Mouse (Mus musculus): ENCODE data around the gene Rdm1. TPM values are rescaled to one million over a fixed set of nuclear protein-coding genes. Genes with fewer than 3 reads are reported as not detected.

Gene Rdm1
- polyA plus RNA-seq, 1 experiment from 2014 or later, result 33.4 TPM

GRCm38 (mm10) chr11:101671255-101671654 is 44.3 kb downstream of the Rdm1 start:
- H3K27ac ChIP-seq (ENCODE audit: low read depth), result no peak overlapping the region
- TF ChIP-seq CTCF (IDR thresholded peaks at IDR 0.05; ENCODE audit: low read depth), result no peak
- no peaks in the 10 kb centered on the region for H3K36me3 ChIP-seq (ENCODE audit: insufficient read depth)
- 73% methylated on average over 4 of the region's 4 CpGs for WGBS
- no peaks in the 10 kb centered on the region for H3K9me3 ChIP-seq (ENCODE audit: low read depth, low read length)
- no peaks in the 10 kb centered on the region for H3K27me3 ChIP-seq (ENCODE audit: insufficient read depth, low read length)
- H3K4me1 ChIP-seq (ENCODE audit: insufficient read depth), result peaks cover 5% of the 10 kb centered on the region; the same call in 1 of the 2 replicates
- H3K9ac ChIP-seq, result no peak overlapping the region
- no peak for ATAC-seq (ENCODE audit: insufficient read depth)
- DNase-seq, result no peak
- no peak overlapping the region for H3K4me2 ChIP-seq
- H3K4me3 ChIP-seq (ENCODE audit: low read depth, low read length), result no peak overlapping the region

- TF ChIP-seq CTCF (IDR thresholded peaks at IDR 0.05; ENCODE audit: low read depth), result no peak
- no peaks in the 10 kb centered on the region for H3K36me3 ChIP-seq (ENCODE audit: insufficient read depth)
- peaks cover 4% of the 10 kb centered on the region; the same call in 1 of the 2 replicates for H3K4me1 ChIP-seq (ENCODE audit: insufficient read depth)
- peak; percentile 64 for ATAC-seq (ENCODE audit: insufficient read depth)
- H3K27me3 ChIP-seq (ENCODE audit: insufficient read depth, low read length), result no peaks in the 10 kb centered on the region
- H3K9ac ChIP-seq, result 0 out of 2 replicates have a peak overlapping the region, but pooled peaks have one; percentile 30
- H3K9me3 ChIP-seq (ENCODE audit: low read depth, low read length), result no peaks in the 10 kb centered on the region
- DNase-seq, result peak; percentile 49
- H3K4me3 ChIP-seq (ENCODE audit: low read depth, low read length), result no peak overlapping the region
- WGBS, result 10% methylated on average over 16 of the region's 16 CpGs
- peak overlapping the region; percentile 35 for H3K4me2 ChIP-seq
- H3K27ac ChIP-seq (ENCODE audit: low read depth), result peak overlapping the region; percentile 7; the same call in 1 of the 2 replicates
These were observed 46.1 kb downstream of the Rdm1 start for GRCm38 (mm10) chr11:101673010-101673642.

GRCm38 (mm10) chr11:101674106-101674505 is 47.1 kb downstream of the Rdm1 start:
- H3K27ac ChIP-seq (ENCODE audit: low read depth), result no peak overlapping the region
- no peak for ATAC-seq (ENCODE audit: insufficient read depth)
- H3K27me3 ChIP-seq (ENCODE audit: insufficient read depth, low read length), result no peaks in the 10 kb centered on the region
- H3K36me3 ChIP-seq (ENCODE audit: insufficient read depth), result no peaks in the 10 kb centered on the region
- no peak overlapping the region for H3K4me3 ChIP-seq (ENCODE audit: low read depth, low read length)
- H3K9ac ChIP-seq, result no peak overlapping the region
- H3K4me1 ChIP-seq (ENCODE audit: insufficient read depth), result peaks cover 2% of the 10 kb centered on the region; the same call in 1 of the 2 replicates
- TF ChIP-seq CTCF (IDR thresholded peaks at IDR 0.05; ENCODE audit: low read depth), result no peak
- whole genome bisulfite sequencing, result 86% methylated on average over 5 of the region's 5 CpGs
- no peak for DNase-seq
- H3K4me2 ChIP-seq, result no peak overlapping the region
- no peaks in the 10 kb centered on the region for H3K9me3 ChIP-seq (ENCODE audit: low read depth, low read length)

- Histone ChIP-seq H3K27me3 (ENCODE audit: insufficient read depth, low read length) (no peaks in the 10 kb centered on the region), H3K4me3 (ENCODE audit: low read depth, low read length) (no peak overlapping the region), H3K9me3 (ENCODE audit: low read depth, low read length) (no peaks in the 10 kb centered on the region), H3K9ac (no peak overlapping the region), H3K27ac (ENCODE audit: low read depth) (no peak overlapping the region), H3K4me1 (ENCODE audit: insufficient read depth) (no peaks in the 10 kb centered on the region), H3K36me3 (ENCODE audit: insufficient read depth) (no peaks in the 10 kb centered on the region), H3K4me2 (no peak overlapping the region)
- ATAC-seq (ENCODE audit: insufficient read depth) (no peak), DNase-seq (no peak)
- TF ChIP-seq CTCF (IDR thresholded peaks at IDR 0.05; ENCODE audit: low read depth), result no peak
- 85% methylated on average over 4 of the region's 4 CpGs for WGBS
These were observed 48.4 kb downstream of the Rdm1 start for GRCm38 (mm10) chr11:101675349-101675748.

- no peak for DNase-seq
- ATAC-seq (ENCODE audit: insufficient read depth), result no peak
- H3K27me3 ChIP-seq (ENCODE audit: insufficient read depth, low read length), result no peaks in the 10 kb centered on the region
- H3K9ac ChIP-seq, result no peak overlapping the region
- H3K4me1 ChIP-seq (ENCODE audit: insufficient read depth), result no peaks in the 10 kb centered on the region
- no peak overlapping the region for H3K4me3 ChIP-seq (ENCODE audit: low read depth, low read length)
- no peaks in the 10 kb centered on the region for H3K9me3 ChIP-seq (ENCODE audit: low read depth, low read length)
- H3K36me3 ChIP-seq (ENCODE audit: insufficient read depth), result no peaks in the 10 kb centered on the region
- H3K4me2 ChIP-seq, result no peak overlapping the region
- H3K27ac ChIP-seq (ENCODE audit: low read depth), result no peak overlapping the region
- TF ChIP-seq CTCF (IDR thresholded peaks at IDR 0.05; ENCODE audit: low read depth), result no peak
- WGBS, result 68% methylated on average over 12 of the region's 12 CpGs
These were observed 50.7 kb downstream of the Rdm1 start for GRCm38 (mm10) chr11:101677655-101678054.

- no peak overlapping the region for H3K4me3 ChIP-seq (ENCODE audit: low read depth, low read length)
- no peak for DNase-seq
- no peaks in the 10 kb centered on the region for H3K36me3 ChIP-seq (ENCODE audit: insufficient read depth)
- no peak for ATAC-seq (ENCODE audit: insufficient read depth)
- no peaks in the 10 kb centered on the region for H3K27me3 ChIP-seq (ENCODE audit: insufficient read depth, low read length)
- H3K4me1 ChIP-seq (ENCODE audit: insufficient read depth), result no peaks in the 10 kb centered on the region
- no peaks in the 10 kb centered on the region for H3K9me3 ChIP-seq (ENCODE audit: low read depth, low read length)
- WGBS, result 64% methylated on average over 5 of the region's 5 CpGs
- no peak overlapping the region for H3K27ac ChIP-seq (ENCODE audit: low read depth)
- H3K9ac ChIP-seq, result no peak overlapping the region
- H3K4me2 ChIP-seq, result no peak overlapping the region
- TF ChIP-seq CTCF (IDR thresholded peaks at IDR 0.05; ENCODE audit: low read depth), result no peak
These were observed 51.8 kb downstream of the Rdm1 start for GRCm38 (mm10) chr11:101678770-101679169.

GRCm38 (mm10) chr11:101679907-101680306 is 52.9 kb downstream of the Rdm1 start:
- no peak overlapping the region for H3K9ac ChIP-seq
- WGBS, result 44% methylated on average over 6 of the region's 7 CpGs
- no peaks in the 10 kb centered on the region for H3K9me3 ChIP-seq (ENCODE audit: low read depth, low read length)
- no peak overlapping the region for H3K27ac ChIP-seq (ENCODE audit: low read depth)
- no peak for TF ChIP-seq CTCF (IDR thresholded peaks at IDR 0.05; ENCODE audit: low read depth)
- DNase-seq, result no peak
- H3K36me3 ChIP-seq (ENCODE audit: insufficient read depth), result no peaks in the 10 kb centered on the region
- H3K4me2 ChIP-seq, result no peak overlapping the region
- no peak overlapping the region for H3K4me3 ChIP-seq (ENCODE audit: low read depth, low read length)
- ATAC-seq (ENCODE audit: insufficient read depth), result no peak
- H3K27me3 ChIP-seq (ENCODE audit: insufficient read depth, low read length), result no peaks in the 10 kb centered on the region
- H3K4me1 ChIP-seq (ENCODE audit: insufficient read depth), result no peaks in the 10 kb centered on the region
